Mouse (Mus musculus) frontal cortex, adult (tissue): Measurements from ENCODE around the gene Topbp1.
"Not testable (repeated sequence)": the region's sequence is repeated elsewhere in the genome, so short reads cannot be mapped to it uniquely, and the experiment has no call there.

Experiments
- ATAC-seq: cut with Nextera tagmentation; 2 replicates; pipeline ENCODE4 v1.9.2; 2017; ENCODE audit warnings: mild to moderate bottlenecking, moderate library complexity, mixed read lengths; ENCODE audit not compliant: low TSS enrichment

Gene Topbp1

DNA sequence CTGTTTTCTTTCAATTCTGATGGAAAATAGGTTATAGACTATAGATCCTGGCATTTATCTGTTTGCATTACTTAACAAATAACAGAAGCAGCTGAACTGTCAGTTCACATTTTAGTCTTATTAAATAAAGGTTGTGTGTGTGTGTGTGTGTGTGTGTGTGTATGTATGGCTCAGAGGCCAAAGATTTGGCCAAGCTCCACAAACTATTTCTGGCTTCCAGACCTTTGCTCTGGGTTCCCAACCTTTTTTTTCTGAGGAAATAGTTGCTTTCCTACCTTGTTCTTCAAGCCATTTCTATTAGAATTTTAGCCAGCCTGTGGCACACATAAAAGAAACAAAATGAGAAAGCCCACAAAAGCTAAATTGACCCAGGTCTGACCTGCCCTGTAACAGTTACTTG is 43.8 kb downstream of the Topbp1 start:
- ATAC-seq, result no peak

DNA sequence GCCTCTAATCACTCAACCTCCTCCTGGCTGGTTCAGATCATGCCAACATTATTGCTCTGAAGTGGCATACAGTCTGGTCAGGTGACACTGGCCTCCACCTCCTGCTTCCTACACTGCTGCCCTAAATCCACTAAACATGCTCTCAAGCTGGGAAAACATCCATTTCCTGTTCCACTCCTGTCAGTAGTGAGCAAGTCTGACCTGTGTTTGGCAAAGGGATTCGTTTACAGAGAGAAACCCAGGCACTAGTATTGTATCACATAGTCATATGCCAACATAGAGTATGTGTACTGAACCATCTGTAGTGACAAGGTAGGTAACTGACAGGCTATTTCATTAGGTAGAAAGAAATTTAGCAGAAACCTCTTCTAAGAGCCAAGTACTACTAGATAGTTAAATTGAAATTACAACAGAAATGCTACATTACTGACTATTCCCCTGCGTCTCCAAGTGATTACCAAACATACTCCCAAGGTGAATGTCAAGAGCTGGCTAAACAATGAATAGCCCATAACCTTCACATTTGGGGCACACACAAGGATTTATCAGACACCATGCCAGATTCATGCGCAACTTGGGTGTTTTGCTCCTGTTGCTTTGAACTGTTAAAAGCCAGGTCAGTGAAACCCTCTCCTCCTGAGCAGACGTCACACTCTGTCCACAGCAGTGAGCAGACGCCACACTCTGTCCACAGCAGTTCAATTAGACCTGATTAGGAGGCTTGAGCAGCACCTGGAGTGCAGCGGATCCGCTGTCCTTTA is 48.7 kb downstream of the Topbp1 start:
- ATAC-seq, result not testable (repeated sequence)

DNA sequence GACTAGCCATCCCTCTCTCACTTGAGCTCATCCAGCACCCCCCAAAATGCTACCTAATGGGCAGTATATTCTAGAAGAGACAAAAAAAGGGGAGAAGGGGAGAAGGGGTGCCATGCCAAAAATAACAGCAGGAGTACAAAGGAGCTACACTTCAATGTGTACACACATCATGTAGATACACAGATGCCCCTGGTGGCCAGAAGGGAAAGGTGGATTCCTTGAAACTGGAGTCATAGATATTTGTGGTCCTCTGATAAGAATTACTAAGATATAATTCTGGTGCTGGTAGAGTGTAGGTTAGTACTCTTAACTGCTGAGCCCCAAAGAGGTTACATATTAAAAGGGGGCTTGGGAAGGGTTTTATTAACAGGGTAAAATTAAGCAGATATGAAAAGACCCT is 52.9 kb downstream of the Topbp1 start:
- ATAC-seq, result peak; percentile 57; the same call in 1 of the 2 replicates

DNA sequence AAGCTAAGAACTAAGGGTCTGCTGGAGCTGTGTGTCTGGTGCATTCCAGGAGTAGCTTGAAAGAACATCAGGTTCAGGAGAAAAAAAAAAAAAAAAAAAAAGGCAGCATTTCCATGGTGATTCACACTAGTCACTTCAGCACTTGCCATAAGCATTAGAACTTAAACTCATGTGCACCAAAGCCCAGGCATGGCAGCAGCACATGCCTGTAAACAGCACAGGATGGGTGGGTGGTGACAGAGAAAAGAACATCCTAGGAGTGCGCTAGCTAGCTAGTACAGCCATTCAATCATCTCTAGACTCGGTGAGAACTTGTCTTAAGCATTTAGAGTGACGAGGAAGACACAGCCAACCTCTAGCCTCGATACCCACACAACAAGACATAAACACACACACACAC is 53.5 kb downstream of the Topbp1 start:
- ATAC-seq, result peak; percentile 80

DNA sequence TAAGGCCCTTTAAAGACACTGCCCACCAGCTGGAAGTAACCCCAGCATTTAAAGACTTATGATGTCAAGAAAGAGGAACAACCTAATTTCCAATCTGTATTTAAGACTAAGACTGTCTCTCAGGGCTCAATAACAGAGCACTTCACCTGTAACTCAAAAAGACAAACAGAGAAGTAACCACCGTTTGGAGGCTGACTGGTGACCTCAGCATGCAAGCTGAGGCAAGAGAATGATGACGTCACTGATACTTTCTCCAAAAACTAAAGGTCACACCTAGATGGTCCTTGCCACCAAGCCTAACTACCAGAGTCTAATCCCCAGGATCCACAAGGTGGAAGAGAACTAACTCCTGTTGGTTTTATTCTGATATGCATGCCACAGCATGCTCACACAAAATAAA is 55.6 kb downstream of the Topbp1 start:
- no peak for ATAC-seq

DNA sequence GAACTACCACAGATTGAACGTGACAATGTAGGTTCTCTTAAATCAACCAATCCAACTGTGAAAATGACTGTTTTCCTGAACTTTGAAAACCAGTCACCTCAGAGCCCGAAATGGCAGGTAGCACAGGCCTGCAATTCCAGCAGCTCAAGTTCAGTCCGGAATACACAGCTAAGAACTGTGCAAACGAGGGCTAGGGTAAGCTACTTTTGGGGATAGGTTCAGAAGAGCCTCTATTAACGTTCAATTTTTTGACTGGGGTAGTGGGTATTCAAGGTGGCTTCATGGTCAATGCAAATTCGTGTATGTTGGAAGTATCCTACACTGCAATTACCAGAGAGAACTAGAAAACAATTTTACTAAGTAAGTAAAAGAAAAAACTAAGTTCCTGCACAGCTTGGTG is 58.1 kb downstream of the Topbp1 start:
- no peak for ATAC-seq

DNA sequence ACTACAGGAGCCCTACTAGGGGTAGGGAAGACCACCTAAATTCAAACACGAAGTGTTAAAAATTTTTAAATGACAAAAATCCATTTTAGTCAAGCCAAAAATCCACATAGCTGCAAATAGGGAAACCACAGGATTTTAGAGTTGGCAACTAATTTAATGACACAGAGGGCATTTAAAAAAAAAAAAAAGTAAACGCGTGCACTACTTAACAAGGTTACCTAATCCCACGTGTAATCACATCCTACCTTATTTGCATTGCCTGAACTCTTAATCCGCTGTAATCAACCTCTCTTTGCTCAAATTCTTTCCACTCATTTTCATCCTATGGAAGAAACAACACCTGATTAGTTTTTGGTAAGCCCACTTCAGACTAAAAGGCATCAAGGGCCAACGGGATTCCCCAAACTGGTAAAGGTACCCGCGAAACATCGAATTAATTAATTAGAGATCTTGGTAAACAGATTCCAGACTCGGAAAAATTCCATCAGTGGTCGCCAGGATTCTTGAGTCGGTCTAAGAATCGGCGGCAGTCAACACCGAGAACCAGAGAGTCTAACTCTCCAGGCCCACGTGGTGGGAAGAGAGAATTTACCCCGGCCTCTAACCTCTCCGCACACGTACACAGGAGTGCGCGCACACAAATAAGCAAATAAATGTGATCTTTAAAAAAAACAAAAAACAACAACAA is 58.9 kb downstream of the Topbp1 start:
- ATAC-seq, result no peak

DNA sequence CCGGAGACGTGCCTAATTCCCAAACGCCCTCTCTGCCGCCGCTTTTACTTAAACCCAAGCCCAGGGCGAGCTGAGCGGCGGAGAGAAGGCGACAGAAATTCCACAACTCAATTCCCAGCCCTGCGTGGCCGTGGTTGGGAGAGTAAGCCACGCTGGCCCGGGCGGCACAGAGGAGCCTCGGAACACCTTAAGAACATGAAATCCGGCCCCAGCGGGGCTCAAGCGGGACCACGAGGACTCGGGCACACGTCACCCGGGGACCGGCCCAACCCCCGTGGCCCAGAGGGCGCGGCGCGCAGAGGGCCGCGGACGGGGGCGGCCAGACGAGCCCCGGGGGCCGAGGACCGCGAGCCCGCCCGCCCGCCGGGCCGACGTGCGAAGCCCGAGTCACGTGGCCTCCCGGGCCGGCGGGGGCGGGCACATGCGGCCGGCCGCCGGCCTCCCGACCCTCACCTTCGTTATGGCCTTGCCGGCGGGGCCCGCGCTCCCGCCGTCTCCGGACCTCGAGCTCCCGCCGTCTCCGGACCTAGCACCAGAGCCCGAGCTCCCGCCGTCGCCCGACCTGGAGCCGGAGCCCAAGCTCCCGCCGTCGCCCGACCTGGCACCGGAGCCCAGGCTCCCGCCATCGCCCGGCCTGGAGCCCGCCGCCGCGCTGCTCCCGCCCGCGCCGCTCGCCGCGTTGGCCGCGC is 59.7 kb downstream of the Topbp1 start:
- peak; percentile 17; the same call in 1 of the 2 replicates for ATAC-seq

DNA sequence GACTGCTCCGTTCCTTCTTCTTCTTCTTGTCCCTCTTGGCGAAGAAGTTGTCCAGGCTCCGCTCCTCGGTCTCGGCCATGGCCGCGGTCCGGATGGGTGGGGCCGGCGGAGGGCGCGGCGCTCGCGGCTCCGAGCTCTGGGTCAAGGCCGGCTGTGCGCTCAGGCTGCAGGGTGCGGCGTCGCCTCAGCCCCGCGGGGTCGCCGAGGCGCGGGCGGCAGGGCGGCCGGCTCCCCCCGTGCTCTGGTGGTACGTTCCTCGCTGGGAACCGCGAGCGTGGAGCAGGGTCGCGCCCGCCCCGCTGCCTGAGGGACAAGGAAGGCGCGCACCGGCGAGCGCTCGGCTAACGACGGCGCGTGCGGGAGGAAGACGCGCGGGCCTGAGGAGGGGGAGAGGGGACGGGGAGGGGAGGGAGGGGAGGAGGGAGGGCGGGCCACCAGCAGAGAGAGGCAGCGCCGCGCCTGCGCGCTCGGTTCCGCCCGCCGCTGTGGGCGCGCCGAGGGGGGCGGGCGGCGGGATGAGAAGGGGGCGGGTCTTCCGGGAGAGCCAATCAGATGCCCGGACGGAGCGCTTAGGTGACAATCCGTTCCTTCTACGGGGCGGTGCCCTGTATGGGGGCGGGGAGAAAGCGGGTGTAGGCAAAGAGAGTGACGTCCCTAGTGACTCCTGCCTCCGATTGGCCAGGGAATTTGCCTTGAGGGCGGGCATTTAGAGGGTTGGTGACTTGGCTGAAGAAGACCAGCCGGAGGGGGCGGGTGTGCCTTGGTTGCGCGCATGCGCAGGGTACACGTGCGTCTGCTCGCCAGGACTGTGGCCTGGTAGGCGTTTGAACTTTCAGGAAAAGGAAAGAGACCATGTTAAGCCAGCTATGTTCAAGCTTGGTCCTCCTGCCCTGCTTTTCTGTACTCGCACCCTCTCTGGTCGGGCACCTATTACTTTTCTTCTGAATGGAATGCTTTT is 60.6 kb downstream of the Topbp1 start, which contains the start of gene Cdv3:
Gene Cdv3 (minus strand): TSS at position 551 of the 958 bp plus-strand sequence.
- peak; percentile 97 for ATAC-seq

DNA sequence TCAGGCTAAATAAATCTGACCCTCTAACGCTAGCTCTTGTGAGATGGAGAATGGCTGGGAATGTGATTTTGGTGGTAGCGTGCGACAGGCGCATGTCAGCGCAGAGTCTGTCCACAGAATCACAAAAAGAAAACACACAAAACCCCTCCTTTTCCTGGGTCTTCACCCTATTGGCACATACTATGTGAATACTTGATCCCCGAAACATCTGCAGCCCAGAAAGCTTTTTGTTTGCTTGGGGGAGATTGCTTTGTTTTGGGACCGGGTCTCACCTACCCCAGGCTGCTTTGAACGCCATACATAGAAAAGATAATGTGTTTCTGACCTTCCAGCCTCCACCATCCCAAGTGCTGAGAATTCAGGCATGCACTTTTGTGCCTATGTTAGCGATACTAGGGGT is 61.3 kb downstream of the Topbp1 start:
- no peak for ATAC-seq

DNA sequence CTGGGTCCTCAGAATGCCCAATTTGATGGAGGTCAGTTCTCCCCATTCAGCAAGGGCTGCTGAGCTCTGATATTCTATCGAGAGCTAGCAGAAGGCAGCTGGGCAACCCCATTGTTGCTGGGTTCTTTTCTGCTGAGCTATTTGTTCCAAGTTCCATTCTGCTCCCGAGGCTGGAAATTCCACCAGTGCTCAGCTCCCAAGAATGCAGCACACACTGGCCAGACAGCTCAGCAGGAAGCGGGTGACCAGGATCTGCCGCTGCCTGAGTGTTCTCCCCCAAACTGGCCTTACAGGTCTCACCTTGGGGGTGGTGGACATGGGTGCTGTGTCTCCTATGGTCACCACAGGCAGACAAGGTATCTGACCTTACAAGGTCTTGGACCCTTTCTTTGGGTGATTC is 64.9 kb downstream of the Topbp1 start:
- no peak for ATAC-seq

DNA sequence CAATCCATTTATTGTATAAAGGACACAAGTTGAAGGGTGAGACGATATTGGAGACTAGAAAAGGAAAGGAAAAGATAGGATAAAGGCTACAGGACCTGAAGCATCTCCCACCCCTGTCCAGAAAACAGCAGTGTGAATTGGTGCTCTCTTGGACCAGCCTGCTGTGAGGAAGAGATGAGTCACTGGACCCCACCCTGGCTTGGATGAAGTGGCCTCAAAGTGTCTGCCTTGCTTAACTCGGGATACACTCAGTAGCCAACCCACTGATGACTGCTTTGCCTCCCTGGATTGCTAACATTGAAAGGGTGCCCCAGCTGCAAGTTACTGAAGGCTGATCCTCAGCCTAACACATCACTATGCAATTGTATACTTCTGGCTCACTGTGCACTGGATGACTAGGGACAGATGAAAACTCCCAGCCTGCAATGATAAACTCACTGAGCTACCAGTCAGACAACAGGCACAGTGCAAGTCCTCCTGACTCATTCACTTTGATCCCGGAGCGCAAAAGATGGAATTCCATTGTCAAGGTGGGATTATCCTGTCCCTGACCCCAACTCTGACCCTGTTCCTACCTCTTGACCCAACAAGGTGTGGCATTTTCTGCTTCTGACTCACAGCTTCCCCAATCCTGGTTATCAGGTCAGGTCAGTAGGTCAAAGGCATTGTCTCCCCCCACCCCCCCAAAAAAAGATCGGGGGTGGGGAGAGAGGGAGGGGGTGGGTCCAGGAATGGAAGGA is 67.4 kb downstream of the Topbp1 start:
- ATAC-seq, result no peak

DNA sequence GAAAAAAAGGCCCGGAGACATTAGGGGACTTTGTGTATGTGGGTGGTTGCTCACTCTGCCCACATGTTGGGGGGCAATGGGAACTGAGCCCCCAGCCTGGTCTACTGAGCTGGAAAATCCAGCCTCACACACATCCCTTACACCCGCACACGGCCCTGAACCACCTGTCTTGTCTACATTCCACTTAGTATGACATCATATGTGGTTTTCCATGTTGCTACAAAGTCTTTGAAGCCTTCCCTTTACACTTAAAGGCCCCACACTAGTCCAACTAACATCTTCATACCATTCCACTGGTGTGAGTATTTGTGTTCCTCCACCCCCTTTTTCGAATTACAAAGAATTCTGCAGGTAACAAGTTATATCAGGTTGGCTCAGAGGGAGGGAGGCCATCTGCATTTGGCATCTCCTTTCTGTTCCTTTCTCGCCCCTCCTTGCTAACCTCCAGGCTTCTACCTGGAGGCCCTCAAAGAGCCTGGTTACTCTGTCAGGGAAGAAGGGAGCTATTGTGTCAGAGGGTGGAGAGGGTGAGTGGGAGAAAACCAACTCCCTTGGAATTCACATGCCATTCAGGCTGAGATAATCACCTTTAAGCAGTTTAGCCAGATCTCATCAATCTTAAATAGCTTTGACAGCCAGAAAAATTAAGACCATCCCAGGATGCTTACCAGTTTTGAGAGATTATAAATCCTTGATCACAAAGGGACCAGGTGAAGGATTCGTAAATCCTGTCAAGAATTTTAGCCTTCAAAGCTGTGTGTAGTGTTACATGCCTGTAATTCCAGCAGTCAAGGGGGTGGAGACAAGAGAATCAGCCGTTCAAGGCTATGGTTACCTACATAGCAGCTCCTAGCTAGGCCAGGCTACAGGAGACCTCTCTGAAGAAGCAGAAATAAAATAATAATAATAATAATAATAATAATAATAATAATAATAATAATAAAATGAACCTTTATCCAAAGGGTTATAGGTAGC is 71.6 kb downstream of the Topbp1 start:
- no peak for ATAC-seq

DNA sequence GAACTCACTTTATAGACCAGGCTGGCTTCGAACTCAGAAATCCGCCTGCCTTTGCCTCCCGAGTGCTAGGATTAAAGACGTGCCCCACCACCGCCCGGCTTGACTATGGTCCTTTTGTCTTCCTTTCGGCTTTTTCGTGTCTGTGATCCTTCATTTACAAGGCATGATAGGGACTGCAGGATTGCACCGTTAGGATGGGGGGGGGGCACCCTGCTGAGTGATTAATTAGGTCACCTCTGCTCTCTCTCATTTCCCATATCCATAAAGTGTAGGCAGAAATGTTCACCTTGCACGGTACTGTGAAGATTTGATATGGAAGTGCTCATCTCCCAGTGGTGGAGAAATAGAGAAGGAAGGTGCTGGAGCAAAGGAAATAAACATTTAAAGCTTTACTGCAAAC is 73.7 kb downstream of the Topbp1 start:
- no peak for ATAC-seq

DNA sequence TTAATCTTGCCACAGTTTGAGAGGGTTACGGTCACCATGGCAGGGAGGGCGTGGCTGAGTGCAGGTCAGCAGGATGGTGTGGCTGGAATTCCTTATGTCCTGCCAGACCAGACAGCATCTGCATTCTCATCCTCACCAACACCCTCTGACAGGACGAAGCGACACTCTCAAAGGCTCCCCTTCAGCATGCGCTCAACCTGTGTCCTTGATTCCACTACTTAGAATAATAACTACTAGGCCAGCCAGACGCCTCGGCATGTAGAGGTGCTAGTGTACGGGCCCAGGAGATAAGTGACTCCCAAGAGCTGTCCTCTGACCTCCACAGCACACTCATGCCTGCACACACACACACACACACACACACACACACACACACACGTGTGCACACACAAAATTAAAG is 74.2 kb downstream of the Topbp1 start:
- ATAC-seq, result no peak

DNA sequence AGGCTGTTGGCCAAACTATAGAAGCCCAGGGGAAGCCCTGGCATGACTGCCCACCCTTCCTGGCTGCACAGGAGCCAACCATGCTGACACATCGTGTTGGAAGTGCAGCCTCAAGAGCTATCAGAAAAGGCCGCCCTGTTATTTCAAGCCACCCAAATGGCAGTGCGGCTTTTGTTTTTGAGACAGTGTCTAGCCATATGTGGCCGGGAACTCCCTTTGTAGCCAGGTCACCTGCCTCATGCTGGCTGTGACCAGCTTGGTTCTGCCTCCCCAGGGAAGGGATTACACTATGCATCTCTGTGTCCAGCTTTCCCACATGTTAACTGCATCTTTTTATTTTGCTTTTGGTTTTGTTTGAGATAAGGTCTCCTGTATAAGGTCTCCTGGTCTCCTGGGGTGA is 75.6 kb downstream of the Topbp1 start:
- no peak for ATAC-seq

DNA sequence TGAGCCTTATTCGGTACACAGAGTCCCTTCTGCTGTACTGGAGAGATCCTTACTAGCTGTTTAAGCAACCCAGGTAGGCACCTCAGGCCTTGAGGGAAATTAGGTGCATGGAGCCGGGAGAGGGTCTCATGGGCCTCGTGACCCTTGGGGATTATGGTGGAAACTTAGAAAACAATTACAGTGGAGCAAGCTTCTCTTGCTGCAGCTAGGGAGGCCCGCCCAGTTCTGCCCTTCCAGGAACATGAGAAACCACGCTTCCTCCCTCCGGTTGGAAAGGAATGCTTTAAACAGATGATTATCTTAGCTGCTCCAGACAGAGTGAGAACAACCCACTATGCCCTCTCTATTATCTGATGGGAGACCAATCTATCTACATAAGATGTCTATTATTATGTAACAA is 78.0 kb downstream of the Topbp1 start:
- no peak for ATAC-seq

DNA sequence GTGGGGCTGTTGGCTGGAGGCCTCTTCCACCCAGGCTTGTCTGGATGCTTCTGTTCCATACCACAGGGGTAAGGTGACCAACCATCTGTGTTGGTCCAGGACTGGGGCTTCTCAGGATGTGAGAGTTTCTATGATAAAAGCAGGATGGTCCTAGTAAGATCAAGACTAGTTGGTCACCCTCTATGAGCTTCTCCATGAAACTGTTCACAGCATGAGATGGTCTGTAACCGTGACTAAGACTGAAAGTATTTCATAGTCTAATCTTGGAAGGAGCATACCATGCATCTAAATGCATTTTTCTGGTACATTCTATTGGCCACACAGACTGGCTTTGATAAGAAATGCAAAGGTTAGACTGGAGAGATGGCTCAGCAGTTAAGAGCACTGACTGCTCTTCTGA is 78.6 kb downstream of the Topbp1 start:
- ATAC-seq, result no peak

DNA sequence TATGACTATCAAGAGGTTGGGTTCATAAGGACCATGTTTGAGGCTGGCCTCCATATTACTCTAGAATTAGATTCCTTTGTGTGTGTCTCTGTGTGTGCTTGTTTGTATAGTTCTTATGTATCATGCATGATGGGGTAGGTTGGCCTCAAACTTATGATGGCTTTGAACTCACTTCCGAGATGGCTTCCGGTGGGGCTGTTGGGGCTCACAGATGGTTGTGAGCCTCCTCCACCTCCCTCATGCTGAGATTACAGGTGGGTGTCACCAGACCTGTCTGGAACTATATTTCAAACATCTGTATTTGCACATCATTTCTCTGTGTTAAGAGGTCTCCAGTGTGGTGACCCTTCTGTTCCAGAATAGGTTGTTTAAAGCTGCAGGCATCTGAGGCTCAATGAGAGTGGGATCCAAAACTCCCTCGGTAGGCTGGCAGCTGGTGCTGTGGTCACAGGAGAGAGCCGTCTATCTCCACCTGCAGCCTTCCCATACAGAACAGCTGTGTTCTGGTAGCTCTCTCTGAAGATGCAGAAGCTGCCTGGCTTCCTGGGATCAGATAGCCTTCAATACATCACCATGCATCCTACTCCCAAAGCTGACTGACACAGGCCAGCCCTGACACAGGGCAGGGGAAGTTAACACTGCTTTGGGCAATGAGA is 79.3 kb downstream of the Topbp1 start:
- no peak for ATAC-seq
